Mouse (Mus musculus): ENCODE measurements at regions not wholly inside any gene's neighbourhood (a gene's known extent, or its start where the extent isn't known, plus 50 kb on each side); places are given as distances from the start of the nearest gene placed in this dataset.
A peak's percentile ranks its signal among the peaks of the same experiment; 100 is the strongest.

- Histone ChIP-seq H3K27ac (no peak overlapping the region), H3K4me2 (no peak overlapping the region), H3K9me3 (no peaks in the 10 kb centered on the region), H3K36me3 (no peaks in the 10 kb centered on the region), H3K9ac (no peak overlapping the region), H3K4me1 (no peaks in the 10 kb centered on the region), H3K27me3 (no peaks in the 10 kb centered on the region), H3K4me3 (no peak overlapping the region)
- no peak for ATAC-seq (ENCODE audit: borderline replicate concordance, extremely low read depth, low FRiP score, low TSS enrichment)
- WGBS, result 40% methylated on average over 1 of the region's 1 CpGs
Observed at GRCm38 (mm10) chr16:27783978-27784377, 395.3 kb downstream of the Ccdc50 start.

DNA sequence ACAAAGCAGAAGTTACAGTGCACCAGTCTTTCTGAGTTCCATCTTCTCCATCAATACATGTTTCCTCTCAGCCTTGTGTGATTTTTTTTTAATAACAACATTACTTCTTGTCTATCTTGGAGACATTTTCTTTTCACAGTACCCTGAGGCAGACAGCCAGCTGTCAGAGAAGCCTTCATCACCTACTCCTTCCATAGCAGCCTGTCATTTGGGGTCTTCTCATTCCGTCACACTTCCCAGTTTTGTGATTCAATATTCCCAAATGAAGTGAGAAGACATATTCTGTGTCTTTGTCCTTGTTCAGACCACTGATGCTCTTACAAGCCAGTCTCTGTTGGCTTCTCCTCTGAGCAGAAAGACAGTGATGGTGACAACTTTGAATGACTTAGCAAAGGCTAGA lies 404.7 kb downstream of the Ccdc50 start:
- no peak overlapping the region for H3K4me3 ChIP-seq
- H3K9ac ChIP-seq, result no peak overlapping the region
- H3K36me3 ChIP-seq, result no peaks in the 10 kb centered on the region
- WGBS, result 34% methylated on average over 1 of the region's 1 CpGs
- no peaks in the 10 kb centered on the region for H3K27me3 ChIP-seq
- no peaks in the 10 kb centered on the region for H3K9me3 ChIP-seq
- ATAC-seq (ENCODE audit: borderline replicate concordance, extremely low read depth, low FRiP score, low TSS enrichment), result peak; percentile 74; the same call in 1 of the 2 replicates
- H3K4me1 ChIP-seq, result no peaks in the 10 kb centered on the region
- H3K4me2 ChIP-seq, result no peak overlapping the region
- no peak overlapping the region for H3K27ac ChIP-seq

GRCm38 (mm10) chr16:27794907-27795306 lies 406.2 kb downstream of the Ccdc50 start:
- Histone ChIP-seq H3K27ac (no peak overlapping the region), H3K36me3 (no peaks in the 10 kb centered on the region), H3K9ac (no peak overlapping the region), H3K4me3 (no peak overlapping the region), H3K27me3 (no peaks in the 10 kb centered on the region), H3K9me3 (no peaks in the 10 kb centered on the region), H3K4me1 (no peaks in the 10 kb centered on the region), H3K4me2 (no peak overlapping the region)
- no peak for ATAC-seq (ENCODE audit: borderline replicate concordance, extremely low read depth, low FRiP score, low TSS enrichment)
- 81% methylated on average over 1 of the region's 1 CpGs for WGBS

DNA sequence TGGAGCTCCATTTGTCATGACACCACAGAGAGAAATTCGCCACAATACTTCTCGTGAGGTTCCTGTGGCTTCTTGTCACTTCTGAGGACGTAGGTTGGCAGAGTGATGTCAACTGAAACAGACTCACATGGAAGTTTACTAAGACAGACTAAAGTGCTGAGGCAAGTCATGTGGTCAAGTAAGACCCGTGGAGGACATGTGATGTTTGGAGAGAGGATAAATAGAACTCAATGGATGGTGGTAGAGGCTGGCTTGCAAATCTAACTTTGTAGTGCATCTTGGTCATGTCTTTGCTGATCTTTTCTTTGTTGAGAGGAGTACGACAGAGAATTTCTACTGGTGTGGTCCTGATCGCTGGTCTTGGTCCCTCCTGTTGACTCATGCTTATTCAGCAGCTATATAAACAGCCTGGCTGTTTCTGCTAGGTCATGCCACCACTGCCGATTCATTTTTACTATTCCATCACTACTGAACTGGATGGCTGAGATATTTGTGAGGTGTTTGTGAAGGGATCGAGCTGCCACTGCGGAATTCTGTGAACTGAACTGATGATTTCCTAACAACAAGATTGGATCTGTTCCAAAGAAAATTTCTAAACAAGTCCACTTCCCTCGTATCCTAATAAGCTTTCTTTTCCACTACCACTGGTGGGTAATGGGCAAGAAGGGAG lies 407.6 kb downstream of the Ccdc50 start:
- Histone ChIP-seq H3K9me3 (no peaks in the 10 kb centered on the region), H3K27ac (no peak overlapping the region), H3K4me3 (no peak overlapping the region), H3K36me3 (no peaks in the 10 kb centered on the region), H3K4me2 (no peak overlapping the region), H3K9ac (no peak overlapping the region), H3K27me3 (no peaks in the 10 kb centered on the region), H3K4me1 (no peaks in the 10 kb centered on the region)
- ATAC-seq (ENCODE audit: borderline replicate concordance, extremely low read depth, low FRiP score, low TSS enrichment), result peak; percentile 92; the same call in 1 of the 2 replicates
- WGBS, result 41% methylated on average over 10 of the region's 10 CpGs

GRCm38 (mm10) chr16:27814476-27814875 lies 425.8 kb downstream of the Ccdc50 start:
- H3K27ac ChIP-seq, result no peak overlapping the region
- no peaks in the 10 kb centered on the region for H3K4me1 ChIP-seq
- no peak overlapping the region for H3K4me2 ChIP-seq
- WGBS, result 97% methylated on average over 1 of the region's 1 CpGs
- no peak overlapping the region for H3K9ac ChIP-seq
- H3K9me3 ChIP-seq, result no peaks in the 10 kb centered on the region
- no peak overlapping the region for H3K4me3 ChIP-seq
- no peaks in the 10 kb centered on the region for H3K27me3 ChIP-seq
- ATAC-seq (ENCODE audit: borderline replicate concordance, extremely low read depth, low FRiP score, low TSS enrichment), result no peak
- no peaks in the 10 kb centered on the region for H3K36me3 ChIP-seq

Data from lung, embryonic 15.5 days (tissue).